Mouse (Mus musculus): ENCODE data around the gene Atp6v1d.

Gene Atp6v1d

DNA sequence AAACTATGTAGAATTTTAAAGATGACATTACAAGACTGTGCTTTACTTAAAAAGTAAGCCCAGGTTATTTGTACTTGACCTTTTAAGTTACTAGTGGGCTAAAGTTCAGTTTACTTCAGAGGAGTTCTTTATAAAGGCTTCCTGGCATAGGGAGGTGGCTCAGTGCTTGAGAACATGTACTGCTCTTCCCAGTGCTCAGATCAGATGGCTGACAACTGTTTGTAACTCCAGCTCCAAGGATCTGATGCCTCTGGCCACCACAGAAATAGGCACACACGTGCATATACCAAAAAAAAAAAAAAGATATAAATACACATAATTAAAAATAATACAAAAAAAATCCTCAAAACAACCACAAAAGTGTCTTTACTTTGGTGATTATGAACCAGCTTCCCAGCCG, 70.6 kb downstream of the Atp6v1d start:
- no peak for DNase-seq

All from lung, postnatal 4 days (tissue).